Mouse (Mus musculus): ENCODE measurements around the gene Tmcc3. TPM values are rescaled to one million over a fixed set of nuclear protein-coding genes. Genes with fewer than 3 reads are reported as not detected.

The Tmcc3 gene
- total and polyA plus RNA-seq, 2 experiments from 2014 or later, result 4.1 to 10.0 TPM

DNA sequence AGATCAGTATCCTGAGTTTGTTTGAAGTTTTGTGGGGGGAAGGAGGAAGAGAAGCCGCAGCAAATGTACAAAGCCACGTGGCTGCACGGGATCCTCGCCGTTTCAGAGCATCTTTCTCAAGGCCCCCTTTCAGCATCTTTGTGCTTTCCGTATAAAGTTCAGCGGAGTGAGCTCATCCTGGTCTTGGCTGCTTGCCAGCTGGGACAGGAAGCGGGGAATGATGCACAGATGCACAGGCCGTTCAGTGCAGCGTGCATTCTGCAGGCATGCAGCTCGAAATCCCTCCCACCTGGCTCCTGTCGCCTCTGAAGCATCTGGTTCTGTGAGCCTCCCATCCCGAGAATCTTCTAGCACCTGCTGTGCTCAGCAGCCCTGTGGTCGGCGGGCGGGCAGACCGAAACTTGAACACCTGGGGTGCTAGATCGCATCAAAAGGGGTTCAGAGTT lies 212.0 kb downstream of the Tmcc3 start:
- peaks cover 26% of the 10 kb centered on the region for H3K4me1 ChIP-seq (ENCODE audit: control insufficient read depth, insufficient read depth)
- no peaks in the 10 kb centered on the region for H3K27me3 ChIP-seq (ENCODE audit: control insufficient read depth, insufficient read depth, low read length)
- no peak overlapping the region for H3K4me3 ChIP-seq (ENCODE audit: low read depth, low read length)
- H3K36me3 ChIP-seq (replicated peaks; ENCODE audit: control insufficient read depth, insufficient read depth, low read length), result no peaks in the 10 kb centered on the region
- DNase-seq (ENCODE audit: low spot score), result peak; percentile 61
- no peak overlapping the region for H3K4me2 ChIP-seq (ENCODE audit: low read depth, low read length)
- no peak overlapping the region for H3K27ac ChIP-seq (ENCODE audit: low read depth)
- ATAC-seq (ENCODE audit: insufficient read depth, low read depth), result no peak
- WGBS, result 16% methylated on average over 18 of the region's 18 CpGs
- no peak overlapping the region for H3K9ac ChIP-seq (replicated peaks; ENCODE audit: low read depth, low read length)
- TF ChIP-seq CTCF (IDR thresholded peaks at IDR 0.05; ENCODE audit: low read depth), result no peak
- TF ChIP-seq EP300 (IDR thresholded peaks at IDR 0.05; ENCODE audit: low read depth), result no peak
- no peaks in the 10 kb centered on the region for H3K9me3 ChIP-seq (replicated peaks; ENCODE audit: control insufficient read depth, low read length)

DNA sequence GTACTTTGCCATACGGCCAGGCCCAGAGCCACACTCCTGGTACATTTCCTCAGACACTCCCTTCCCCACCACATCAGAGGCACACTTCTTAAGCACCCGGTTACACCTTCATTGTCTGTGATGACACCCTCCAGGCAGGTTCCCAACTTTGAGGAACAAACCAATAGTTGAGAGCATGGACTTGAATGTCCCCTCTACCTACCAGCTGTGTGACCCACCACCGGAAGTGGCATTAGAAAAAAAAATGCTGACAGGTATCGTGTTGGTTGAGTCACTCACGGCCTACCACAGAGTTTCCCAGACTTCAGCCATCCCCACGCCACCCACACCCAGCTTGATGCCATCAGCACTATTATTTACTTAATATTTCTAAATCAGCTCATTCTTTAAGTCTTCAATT lies 213.2 kb downstream of the Tmcc3 start:
- no peaks in the 10 kb centered on the region for H3K9me3 ChIP-seq (replicated peaks; ENCODE audit: control insufficient read depth, low read length)
- 67% methylated on average over 6 of the region's 6 CpGs for WGBS
- no peaks in the 10 kb centered on the region for H3K27me3 ChIP-seq (ENCODE audit: control insufficient read depth, insufficient read depth, low read length)
- no peak overlapping the region for H3K4me3 ChIP-seq (ENCODE audit: low read depth, low read length)
- TF ChIP-seq EP300 (IDR thresholded peaks at IDR 0.05; ENCODE audit: low read depth) (no peak), CTCF (IDR thresholded peaks at IDR 0.05; ENCODE audit: low read depth) (no peak)
- H3K27ac ChIP-seq (ENCODE audit: low read depth), result no peak overlapping the region
- H3K36me3 ChIP-seq (replicated peaks; ENCODE audit: control insufficient read depth, insufficient read depth, low read length), result no peaks in the 10 kb centered on the region
- peaks cover 22% of the 10 kb centered on the region for H3K4me1 ChIP-seq (ENCODE audit: control insufficient read depth, insufficient read depth)
- no peak overlapping the region for H3K9ac ChIP-seq (replicated peaks; ENCODE audit: low read depth, low read length)
- DNase-seq (ENCODE audit: low spot score) (no peak), ATAC-seq (ENCODE audit: insufficient read depth, low read depth) (no peak)
- no peak overlapping the region for H3K4me2 ChIP-seq (ENCODE audit: low read depth, low read length)

- no peaks in the 10 kb centered on the region for H3K36me3 ChIP-seq (replicated peaks; ENCODE audit: control insufficient read depth, insufficient read depth, low read length)
These were observed 214.0 kb downstream of the Tmcc3 start for GRCm38 (mm10) chr10:94525784-94526183.

DNA sequence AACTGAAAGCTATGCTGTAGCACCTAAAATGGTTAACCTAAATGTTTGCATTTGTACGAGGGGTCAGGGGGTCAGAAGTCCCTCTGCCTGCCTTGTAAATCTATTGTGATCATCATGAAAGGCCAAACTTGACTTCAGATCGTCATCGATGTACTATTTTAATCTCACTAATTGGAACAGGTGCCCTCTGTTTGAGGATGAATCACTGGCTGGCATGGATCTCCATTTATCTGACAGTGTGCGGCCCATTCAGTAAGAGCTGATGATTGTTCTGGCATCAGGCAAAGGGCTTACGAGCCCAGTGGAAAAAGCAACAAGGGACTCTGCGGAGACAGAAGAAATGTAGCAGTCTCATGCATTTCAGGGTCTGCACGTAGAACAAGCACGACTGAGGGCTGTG lies 215.1 kb downstream of the Tmcc3 start:
- 65% methylated on average over 8 of the region's 8 CpGs for WGBS
- no peak for ATAC-seq (ENCODE audit: insufficient read depth, low read depth)

More at GRCm38 (mm10) chr10:94525784-94526183, 214.0 kb downstream of the Tmcc3 start:
- no peak for DNase-seq (ENCODE audit: low spot score)
- Histone ChIP-seq H3K27me3 (ENCODE audit: control insufficient read depth, insufficient read depth, low read length) (no peaks in the 10 kb centered on the region), H3K4me2 (ENCODE audit: low read depth, low read length) (no peak overlapping the region), H3K4me1 (ENCODE audit: control insufficient read depth, insufficient read depth) (peaks cover 14% of the 10 kb centered on the region), H3K4me3 (ENCODE audit: low read depth, low read length) (no peak overlapping the region), H3K27ac (ENCODE audit: low read depth) (no peak overlapping the region), H3K9me3 (replicated peaks; ENCODE audit: control insufficient read depth, low read length) (no peaks in the 10 kb centered on the region), H3K9ac (replicated peaks; ENCODE audit: low read depth, low read length) (no peak overlapping the region)
- WGBS, result 64% methylated on average over 7 of the region's 7 CpGs
- ATAC-seq (ENCODE audit: insufficient read depth, low read depth), result no peak
- no peak for TF ChIP-seq CTCF (IDR thresholded peaks at IDR 0.05; ENCODE audit: low read depth)
- no peak for TF ChIP-seq EP300 (IDR thresholded peaks at IDR 0.05; ENCODE audit: low read depth)

GRCm38 (mm10) chr10:94527248-94527647 lies 215.5 kb downstream of the Tmcc3 start:
- no peak for ATAC-seq (ENCODE audit: insufficient read depth, low read depth)
- no peak overlapping the region for H3K4me3 ChIP-seq (ENCODE audit: low read depth, low read length)
- no peaks in the 10 kb centered on the region for H3K27me3 ChIP-seq (ENCODE audit: control insufficient read depth, insufficient read depth, low read length)
- 0 out of 2 replicates have a peak, but pooled peaks cover 4% of the 10 kb centered on the region for H3K4me1 ChIP-seq (ENCODE audit: control insufficient read depth, insufficient read depth)
- no peak overlapping the region for H3K27ac ChIP-seq (ENCODE audit: low read depth)
- 71% methylated on average over 6 of the region's 6 CpGs for WGBS
- H3K9ac ChIP-seq (replicated peaks; ENCODE audit: low read depth, low read length), result no peak overlapping the region
- no peak overlapping the region for H3K4me2 ChIP-seq (ENCODE audit: low read depth, low read length)
- H3K9me3 ChIP-seq (replicated peaks; ENCODE audit: control insufficient read depth, low read length), result no peaks in the 10 kb centered on the region
- no peaks in the 10 kb centered on the region for H3K36me3 ChIP-seq (replicated peaks; ENCODE audit: control insufficient read depth, insufficient read depth, low read length)
- no peak for DNase-seq (ENCODE audit: low spot score)
- TF ChIP-seq CTCF (IDR thresholded peaks at IDR 0.05; ENCODE audit: low read depth), result no peak
- no peak for TF ChIP-seq EP300 (IDR thresholded peaks at IDR 0.05; ENCODE audit: low read depth)

More for the DNA sequence above, 215.1 kb downstream of the Tmcc3 start:
- no peak for TF ChIP-seq CTCF (IDR thresholded peaks at IDR 0.05; ENCODE audit: low read depth)
- no peak for TF ChIP-seq EP300 (IDR thresholded peaks at IDR 0.05; ENCODE audit: low read depth)
- Histone ChIP-seq H3K9me3 (replicated peaks; ENCODE audit: control insufficient read depth, low read length) (no peaks in the 10 kb centered on the region), H3K4me1 (ENCODE audit: control insufficient read depth, insufficient read depth) (peaks cover 7% of the 10 kb centered on the region), H3K4me3 (ENCODE audit: low read depth, low read length) (no peak overlapping the region), H3K27ac (ENCODE audit: low read depth) (no peak overlapping the region), H3K4me2 (ENCODE audit: low read depth, low read length) (no peak overlapping the region), H3K9ac (replicated peaks; ENCODE audit: low read depth, low read length) (no peak overlapping the region), H3K36me3 (replicated peaks; ENCODE audit: control insufficient read depth, insufficient read depth, low read length) (no peaks in the 10 kb centered on the region), H3K27me3 (ENCODE audit: control insufficient read depth, insufficient read depth, low read length) (no peaks in the 10 kb centered on the region)
- no peak for DNase-seq (ENCODE audit: low spot score)

- H3K4me1 ChIP-seq (ENCODE audit: control insufficient read depth, insufficient read depth), result no peaks in the 10 kb centered on the region
- no peak for TF ChIP-seq EP300 (IDR thresholded peaks at IDR 0.05; ENCODE audit: low read depth)
- TF ChIP-seq CTCF (IDR thresholded peaks at IDR 0.05; ENCODE audit: low read depth), result no peak
- no peak overlapping the region for H3K27ac ChIP-seq (ENCODE audit: low read depth)
- DNase-seq (ENCODE audit: low spot score) (no peak), ATAC-seq (ENCODE audit: insufficient read depth, low read depth) (no peak)
- no peaks in the 10 kb centered on the region for H3K36me3 ChIP-seq (replicated peaks; ENCODE audit: control insufficient read depth, insufficient read depth, low read length)
- no peak overlapping the region for H3K9ac ChIP-seq (replicated peaks; ENCODE audit: low read depth, low read length)
- H3K27me3 ChIP-seq (ENCODE audit: control insufficient read depth, insufficient read depth, low read length), result no peaks in the 10 kb centered on the region
- no peak overlapping the region for H3K4me3 ChIP-seq (ENCODE audit: low read depth, low read length)
- 70% methylated on average over 2 of the region's 2 CpGs for WGBS
- no peak overlapping the region for H3K4me2 ChIP-seq (ENCODE audit: low read depth, low read length)
- no peaks in the 10 kb centered on the region for H3K9me3 ChIP-seq (replicated peaks; ENCODE audit: control insufficient read depth, low read length)
These were observed 218.3 kb downstream of the Tmcc3 start for GRCm38 (mm10) chr10:94530079-94530478.

Measured in heart, postnatal 0 days (tissue).